Mouse (Mus musculus): ENCODE results near the gene Ces2c.
"Not testable (repeated sequence)": the region's sequence is repeated elsewhere in the genome, so short reads cannot be mapped to it uniquely, and the experiment has no call there.

Ces2c gene

GRCm38 (mm10) chr8:104846831-104847230 is at the start of gene Ces2c:
Gene Ces2c, plus strand, starts transcription at chr8:104847068.
- CTCF ChIA-PET, result no interaction called here

- CTCF ChIA-PET, result no interaction called here
Measured at GRCm38 (mm10) chr8:104799385-104799784, 47.5 kb upstream of the Ces2c start.

GRCm38 (mm10) chr8:104806127-104806526 is 40.7 kb upstream of the Ces2c start:
- CTCF ChIA-PET, result no interaction called here

- CTCF ChIA-PET, result no interaction called here
Measured at GRCm38 (mm10) chr8:104808542-104809413, 38.1 kb upstream of the Ces2c start.

- CTCF ChIA-PET, result no interaction called here
Measured at GRCm38 (mm10) chr8:104809436-104809835, 37.4 kb upstream of the Ces2c start.

GRCm38 (mm10) chr8:104826912-104827311 is 20.0 kb upstream of the Ces2c start:
- CTCF ChIA-PET, result no interaction called here

- CTCF ChIA-PET, result no interaction called here
Measured at GRCm38 (mm10) chr8:104828221-104828620, 18.6 kb upstream of the Ces2c start.

GRCm38 (mm10) chr8:104831440-104831839 is 15.4 kb upstream of the Ces2c start, which contains the start of gene Ces2b:
Gene Ces2b, plus strand, starts transcription at chr8:104831572.
- CTCF ChIA-PET, result no interaction called here

- CTCF ChIA-PET, result no interaction called here
Measured at GRCm38 (mm10) chr8:104841360-104842078, 5.3 kb upstream of the Ces2c start.

GRCm38 (mm10) chr8:104847741-104848462 is 1.0 kb downstream of the Ces2c start:
- CTCF ChIA-PET, result no interaction called here

GRCm38 (mm10) chr8:104866844-104867531 is 20.1 kb downstream of the Ces2c start:
- CTCF ChIA-PET, result not testable (repeated sequence)

- CTCF ChIA-PET, result not testable (repeated sequence)
Measured at GRCm38 (mm10) chr8:104868876-104869275, 22.0 kb downstream of the Ces2c start.

- CTCF ChIA-PET, result not testable (repeated sequence)
Measured at GRCm38 (mm10) chr8:104886223-104886926, 39.5 kb downstream of the Ces2c start.

- CTCF ChIA-PET, result no interaction called here
Measured at GRCm38 (mm10) chr8:104901746-104902145, 54.9 kb downstream of the Ces2c start.
